Mouse (Mus musculus): ENCODE data around the gene R3hdm2. TPM values are rescaled to one million over a fixed set of nuclear protein-coding genes. Genes with fewer than 3 reads are reported as not detected.

R3hdm2 gene
- polyA plus RNA-seq, 1 experiment from 2014 or later = 19.0 TPM

DNA sequence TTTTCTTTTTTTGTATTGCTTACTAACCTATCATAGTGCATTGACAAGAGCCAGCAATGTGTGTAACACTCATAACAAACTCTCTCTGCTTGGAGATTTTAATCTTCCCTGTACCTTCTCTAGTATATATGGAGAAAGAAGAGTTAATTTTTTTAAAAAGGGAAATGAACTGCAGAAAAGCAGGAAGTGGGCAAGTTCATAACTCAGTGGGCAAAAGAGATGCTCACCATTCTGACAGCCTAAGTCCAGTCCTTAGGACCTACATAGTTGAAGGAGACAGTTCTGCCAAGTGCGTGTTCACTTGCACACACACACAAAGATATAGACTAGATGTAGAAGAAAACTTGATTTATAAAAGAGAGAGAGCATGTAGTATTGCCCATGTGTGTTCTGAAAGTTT, 47.9 kb downstream of the R3hdm2 start:
- 71% methylated on average over 1 of the region's 1 CpGs for WGBS (ENCODE audit: insufficient replicate concordance)
- no peak overlapping the region for H3K27ac ChIP-seq

DNA sequence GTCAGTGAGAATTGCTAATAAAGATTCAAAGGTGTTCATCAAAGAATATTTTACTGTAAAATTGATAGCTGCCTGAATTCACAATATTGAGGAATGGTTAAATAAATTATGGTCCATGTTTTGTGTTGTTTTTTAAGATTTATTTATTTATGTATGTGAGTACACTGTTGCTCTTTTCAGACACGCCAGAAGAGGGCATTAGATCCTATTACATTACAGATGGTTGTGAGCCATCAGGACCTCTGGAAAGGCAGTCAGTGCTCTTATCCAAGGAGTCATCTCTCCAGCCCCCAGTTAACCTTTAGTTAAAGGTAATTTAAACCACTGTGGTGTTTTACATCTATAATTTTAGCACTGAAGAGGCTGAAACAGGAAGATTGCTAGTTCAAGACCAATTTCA, 49.4 kb downstream of the R3hdm2 start:
- Histone ChIP-seq H3K4me1 (peaks cover 27% of the 10 kb centered on the region), H3K36me3 (peaks cover 13% of the 10 kb centered on the region; the same call in 1 of the 2 replicates), H3K4me2 (no peak overlapping the region), H3K27ac (no peak overlapping the region), H3K4me3 (no peak overlapping the region), H3K9me3 (replicated peaks) (no peaks in the 10 kb centered on the region), H3K27me3 (replicated peaks) (no peaks in the 10 kb centered on the region), H3K9ac (no peak overlapping the region)
- ATAC-seq = no peak
- 56% methylated on average over 1 of the region's 1 CpGs for WGBS (ENCODE audit: insufficient replicate concordance)

More for the DNA sequence above, 47.9 kb downstream of the R3hdm2 start:
- Histone ChIP-seq H3K4me1 (peaks cover 27% of the 10 kb centered on the region), H3K9me3 (replicated peaks) (no peaks in the 10 kb centered on the region), H3K36me3 (peaks cover 13% of the 10 kb centered on the region; the same call in 1 of the 2 replicates), H3K9ac (no peak overlapping the region), H3K4me3 (no peak overlapping the region), H3K27me3 (replicated peaks) (no peaks in the 10 kb centered on the region), H3K4me2 (no peak overlapping the region)
- no peak for ATAC-seq

DNA sequence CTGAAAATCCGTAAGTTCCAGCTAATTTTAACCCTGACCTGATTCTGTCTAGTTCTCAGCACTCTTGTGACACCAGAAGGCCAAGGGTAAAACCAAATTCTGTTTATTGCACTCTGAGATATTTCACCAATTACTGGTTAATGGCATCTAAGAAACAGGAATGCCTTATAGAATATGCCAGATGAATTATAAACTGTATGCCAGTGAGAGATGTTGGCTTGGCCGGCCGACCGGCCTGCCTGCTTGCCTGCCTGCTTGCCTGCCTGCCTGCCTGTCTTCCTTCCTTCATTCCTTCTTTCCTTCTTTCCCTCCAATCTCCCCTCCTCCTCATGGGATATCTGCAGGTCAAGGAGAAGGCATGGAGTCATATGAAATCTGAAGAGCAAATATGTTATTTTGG, 52.3 kb downstream of the R3hdm2 start:
- H3K9me3 ChIP-seq (replicated peaks) = no peaks in the 10 kb centered on the region
- no peak for ATAC-seq
- no peak overlapping the region for H3K4me2 ChIP-seq
- no peak overlapping the region for H3K9ac ChIP-seq
- H3K4me3 ChIP-seq = no peak overlapping the region
- H3K4me1 ChIP-seq = peaks cover 13% of the 10 kb centered on the region; the same call in 1 of the 2 replicates
- H3K27me3 ChIP-seq (replicated peaks) = no peaks in the 10 kb centered on the region
- WGBS (ENCODE audit: insufficient replicate concordance) = 85% methylated on average over 4 of the region's 4 CpGs
- H3K36me3 ChIP-seq = peaks cover 16% of the 10 kb centered on the region; the same call in 1 of the 2 replicates
- H3K27ac ChIP-seq = no peak overlapping the region

DNA sequence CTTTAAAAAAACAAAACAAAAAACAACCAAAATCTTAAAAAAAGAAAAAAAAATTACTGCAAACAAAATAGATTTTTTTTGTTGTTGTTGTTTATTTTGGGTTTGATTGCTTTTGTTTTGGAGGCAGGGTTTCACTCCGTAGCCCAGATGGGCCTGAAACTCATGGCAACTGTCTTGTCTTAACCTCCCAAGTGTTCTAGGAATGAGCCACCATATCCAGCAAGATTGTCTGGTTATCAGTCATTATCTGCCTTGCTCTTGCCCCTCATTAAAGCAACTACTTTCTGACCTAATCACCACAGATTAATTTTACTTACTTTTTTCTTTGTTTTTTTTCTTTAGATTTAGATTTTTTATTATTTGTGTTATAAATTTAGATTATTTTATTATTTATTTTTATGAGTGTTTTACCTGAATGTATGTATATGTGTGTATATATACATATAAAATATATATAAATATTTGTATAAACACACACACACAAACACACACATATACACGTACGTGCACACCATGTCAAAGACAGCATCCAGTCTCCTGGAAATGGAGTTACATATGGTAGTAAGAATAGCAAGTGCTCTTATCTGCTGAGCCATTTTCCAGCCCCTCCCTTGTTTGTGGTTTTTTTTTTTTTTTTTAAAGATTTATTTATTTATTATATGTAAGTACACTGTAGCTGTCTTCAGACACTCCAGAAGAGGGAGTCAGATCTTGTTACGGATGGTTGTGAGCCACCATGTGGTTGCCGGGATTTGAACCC, 57.4 kb downstream of the R3hdm2 start:
- H3K9me3 ChIP-seq (replicated peaks) = no peaks in the 10 kb centered on the region
- 43% methylated on average over 5 of the region's 5 CpGs for WGBS (ENCODE audit: insufficient replicate concordance)
- H3K4me3 ChIP-seq = no peak overlapping the region
- peaks cover 37% of the 10 kb centered on the region for H3K4me1 ChIP-seq
- H3K27ac ChIP-seq = no peak overlapping the region
- peak; percentile 80 for ATAC-seq
- H3K27me3 ChIP-seq (replicated peaks) = no peaks in the 10 kb centered on the region
- 0 out of 2 replicates have a peak, but pooled peaks cover 3% of the 10 kb centered on the region for H3K36me3 ChIP-seq
- no peak overlapping the region for H3K4me2 ChIP-seq
- no peak overlapping the region for H3K9ac ChIP-seq

DNA sequence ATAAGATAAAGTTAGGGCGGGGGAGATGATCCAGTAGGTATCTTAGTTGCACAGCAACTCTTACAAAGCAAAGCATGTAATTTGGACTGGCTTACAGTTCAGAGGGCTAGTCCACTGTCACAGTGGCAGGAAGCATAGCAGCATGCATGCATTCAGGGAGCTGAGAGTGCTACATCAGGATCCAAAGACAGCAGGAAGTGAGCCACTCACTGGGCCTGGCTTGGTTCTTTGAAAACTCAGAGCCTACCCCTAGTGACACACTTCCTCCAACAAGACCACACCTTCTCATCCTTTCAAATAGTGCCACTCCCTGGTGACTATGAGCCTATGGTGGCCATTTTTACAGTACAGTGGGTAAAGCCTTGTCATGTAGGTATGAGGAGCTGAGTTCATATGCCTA, 73.6 kb downstream of the R3hdm2 start:
- no peak overlapping the region for H3K4me3 ChIP-seq
- no peaks in the 10 kb centered on the region for H3K9me3 ChIP-seq (replicated peaks)
- no peak overlapping the region for H3K9ac ChIP-seq
- H3K27me3 ChIP-seq (replicated peaks) = no peaks in the 10 kb centered on the region
- no peak overlapping the region for H3K4me2 ChIP-seq
- no peak overlapping the region for H3K27ac ChIP-seq
- 78% methylated on average over 1 of the region's 1 CpGs for WGBS (ENCODE audit: insufficient replicate concordance)
- no peak for ATAC-seq
- peaks cover 68% of the 10 kb centered on the region for H3K36me3 ChIP-seq
- no peaks in the 10 kb centered on the region for H3K4me1 ChIP-seq

DNA sequence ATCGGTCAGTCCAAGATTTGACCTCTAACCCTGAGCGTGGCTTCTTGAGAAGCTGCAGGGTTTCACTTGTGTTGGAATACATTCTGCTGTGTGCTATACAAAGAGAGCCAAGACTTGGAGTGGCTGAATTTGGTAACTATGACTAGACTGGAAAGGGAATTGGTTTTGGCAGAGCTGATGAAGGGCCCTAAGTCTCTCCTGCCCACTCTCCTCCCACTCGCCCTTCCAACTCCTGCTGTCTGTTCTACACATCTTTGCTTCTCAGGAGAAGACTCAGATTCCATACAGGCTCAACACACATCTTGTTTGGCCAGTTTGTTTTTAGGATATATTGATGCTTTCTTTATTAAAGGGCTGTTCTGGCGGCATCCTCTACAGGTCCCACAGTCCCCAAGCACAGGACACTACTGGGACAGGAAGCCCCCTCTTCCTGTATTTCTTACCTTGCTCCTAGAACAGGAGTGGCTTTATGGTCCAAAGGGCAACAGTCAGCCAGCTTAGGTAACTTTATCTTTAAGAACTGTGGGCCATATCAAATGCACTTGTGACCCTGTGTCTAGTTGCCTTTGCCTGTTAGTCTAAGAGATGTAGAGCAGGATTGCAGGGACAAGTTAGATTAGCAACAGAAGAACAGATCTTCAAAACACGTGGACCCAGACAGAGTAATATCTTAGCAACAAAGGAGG, 82.4 kb downstream of the R3hdm2 start:
- H3K27ac ChIP-seq = no peak overlapping the region
- H3K4me3 ChIP-seq = no peak overlapping the region
- WGBS (ENCODE audit: insufficient replicate concordance) = 77% methylated on average over 5 of the region's 5 CpGs
- no peaks in the 10 kb centered on the region for H3K27me3 ChIP-seq (replicated peaks)
- ATAC-seq = no peak
- no peak overlapping the region for H3K4me2 ChIP-seq
- H3K9ac ChIP-seq = no peak overlapping the region
- no peaks in the 10 kb centered on the region for H3K4me1 ChIP-seq
- H3K9me3 ChIP-seq (replicated peaks) = no peaks in the 10 kb centered on the region
- H3K36me3 ChIP-seq = peaks cover 75% of the 10 kb centered on the region

DNA sequence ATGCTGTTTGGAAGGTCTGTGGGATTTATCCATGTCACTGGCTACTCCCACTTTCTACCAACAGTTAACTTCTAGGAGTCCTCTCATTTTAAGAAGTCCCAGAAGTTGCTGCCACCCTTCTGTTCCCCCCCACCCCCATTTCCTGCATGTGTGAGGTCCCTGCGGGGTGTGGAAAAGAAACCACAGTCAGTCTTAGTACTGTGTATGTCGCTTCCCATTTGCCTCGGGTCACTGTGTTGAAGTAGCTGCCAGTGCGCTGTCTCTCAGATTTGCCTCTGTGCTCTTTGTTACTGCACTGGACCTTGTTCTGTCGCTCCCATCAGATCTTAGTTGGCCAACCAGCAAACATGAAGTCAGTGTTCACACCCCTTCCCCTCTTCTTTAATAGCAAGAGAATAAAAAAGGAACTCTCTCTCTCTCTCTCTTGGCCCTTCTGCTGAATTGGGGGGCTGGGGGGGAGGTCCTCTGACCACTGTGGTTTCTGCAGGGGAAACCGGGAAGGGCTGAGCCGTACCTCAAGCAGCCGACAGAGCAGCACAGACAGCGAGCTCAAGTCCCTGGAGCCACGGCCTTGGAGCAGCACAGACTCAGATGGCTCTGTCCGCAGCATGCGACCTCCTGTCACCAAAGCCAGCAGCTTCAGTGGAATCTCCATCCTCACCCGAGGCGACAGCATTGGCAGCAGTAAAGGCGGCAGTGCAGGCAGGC, 91.3 kb downstream of the R3hdm2 start:
- Histone ChIP-seq H3K36me3 (peaks cover 56% of the 10 kb centered on the region), H3K27me3 (replicated peaks) (no peaks in the 10 kb centered on the region), H3K9ac (no peak overlapping the region), H3K27ac (no peak overlapping the region), H3K4me3 (no peak overlapping the region), H3K9me3 (replicated peaks) (no peaks in the 10 kb centered on the region), H3K4me2 (peak overlapping the region; percentile 1; the same call in 1 of the 2 replicates), H3K4me1 (peaks cover 13% of the 10 kb centered on the region)
- ATAC-seq = no peak
- whole genome bisulfite sequencing (ENCODE audit: insufficient replicate concordance) = 27% methylated on average over 15 of the region's 15 CpGs

DNA sequence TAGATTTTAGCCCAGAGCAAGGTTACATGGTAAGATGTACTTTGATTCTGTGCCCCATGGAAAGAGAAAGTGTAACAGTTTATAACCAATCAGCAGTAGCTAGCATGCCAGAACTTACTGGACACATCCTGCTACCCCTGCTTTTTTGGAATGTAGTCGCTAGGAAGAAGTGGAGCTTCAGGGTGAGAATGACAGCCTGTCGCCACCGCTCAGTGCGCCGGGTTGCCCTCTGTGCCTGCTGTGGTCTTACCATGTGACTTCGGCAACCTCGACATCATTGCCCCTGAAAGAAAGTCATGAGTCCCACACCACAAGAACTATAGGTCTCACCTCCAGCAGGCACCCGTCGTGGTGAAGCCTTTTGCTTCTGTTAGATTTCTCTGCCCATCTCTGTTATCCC, 92.6 kb downstream of the R3hdm2 start:
- H3K9me3 ChIP-seq (replicated peaks) = no peaks in the 10 kb centered on the region
- peaks cover 66% of the 10 kb centered on the region for H3K36me3 ChIP-seq
- no peak overlapping the region for H3K9ac ChIP-seq
- H3K4me2 ChIP-seq = no peak overlapping the region
- H3K27me3 ChIP-seq (replicated peaks) = no peaks in the 10 kb centered on the region
- no peak for ATAC-seq
- H3K4me3 ChIP-seq = no peak overlapping the region
- 72% methylated on average over 9 of the region's 9 CpGs for WGBS (ENCODE audit: insufficient replicate concordance)
- no peak overlapping the region for H3K27ac ChIP-seq
- peaks cover 13% of the 10 kb centered on the region for H3K4me1 ChIP-seq

DNA sequence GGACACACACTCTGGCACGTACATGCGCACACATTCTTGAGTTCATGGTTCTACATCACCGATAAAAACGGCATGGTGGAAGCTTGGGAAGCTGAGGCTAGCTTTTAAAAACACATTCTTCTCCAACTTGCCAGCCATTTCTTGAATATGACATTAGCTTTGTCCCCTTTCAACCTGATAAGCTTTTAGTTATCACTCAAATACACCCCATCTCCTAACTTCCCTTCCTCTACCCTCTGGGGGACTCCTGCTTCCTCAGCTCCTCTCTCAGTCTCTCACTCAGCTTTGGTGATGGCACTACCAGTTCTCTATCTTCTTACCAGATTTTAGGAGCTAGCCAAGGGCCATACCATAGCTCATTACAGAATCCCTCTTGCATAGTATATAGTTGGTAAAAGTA, 95.0 kb downstream of the R3hdm2 start:
- peaks cover 66% of the 10 kb centered on the region for H3K36me3 ChIP-seq
- no peak overlapping the region for H3K4me3 ChIP-seq
- no peak for ATAC-seq
- H3K27ac ChIP-seq = no peak overlapping the region
- peaks cover 13% of the 10 kb centered on the region for H3K4me1 ChIP-seq
- H3K9ac ChIP-seq = no peak overlapping the region
- no peaks in the 10 kb centered on the region for H3K27me3 ChIP-seq (replicated peaks)
- H3K9me3 ChIP-seq (replicated peaks) = no peaks in the 10 kb centered on the region
- 92% methylated on average over 4 of the region's 4 CpGs for WGBS (ENCODE audit: insufficient replicate concordance)
- H3K4me2 ChIP-seq = no peak overlapping the region

DNA sequence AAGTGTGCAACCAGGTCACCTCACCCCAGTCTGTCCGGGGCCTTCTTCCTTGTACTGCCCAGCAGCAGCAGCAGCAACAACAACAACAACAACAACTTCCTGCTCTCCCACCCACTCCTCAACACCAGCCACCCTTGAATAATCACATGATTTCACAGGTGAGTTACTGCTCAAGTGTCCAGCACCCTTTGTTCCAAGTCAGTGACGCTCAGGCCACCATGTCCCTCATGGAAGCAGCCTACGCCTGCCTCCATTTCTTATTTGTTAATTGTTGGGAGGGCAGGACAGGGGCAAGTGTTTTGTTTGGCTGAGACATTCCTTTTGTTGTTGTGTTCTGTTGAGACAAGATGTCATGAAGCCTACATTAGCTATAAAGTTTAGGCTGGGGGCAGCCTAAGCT, 96.4 kb downstream of the R3hdm2 start:
- peaks cover 6% of the 10 kb centered on the region; the same call in 1 of the 2 replicates for H3K4me1 ChIP-seq
- no peaks in the 10 kb centered on the region for H3K27me3 ChIP-seq (replicated peaks)
- peaks cover 74% of the 10 kb centered on the region for H3K36me3 ChIP-seq
- no peak overlapping the region for H3K4me2 ChIP-seq
- no peaks in the 10 kb centered on the region for H3K9me3 ChIP-seq (replicated peaks)
- H3K27ac ChIP-seq = no peak overlapping the region
- H3K9ac ChIP-seq = no peak overlapping the region
- H3K4me3 ChIP-seq = no peak overlapping the region
- no peak for ATAC-seq
- WGBS (ENCODE audit: insufficient replicate concordance) = 89% methylated on average over 3 of the region's 3 CpGs

DNA sequence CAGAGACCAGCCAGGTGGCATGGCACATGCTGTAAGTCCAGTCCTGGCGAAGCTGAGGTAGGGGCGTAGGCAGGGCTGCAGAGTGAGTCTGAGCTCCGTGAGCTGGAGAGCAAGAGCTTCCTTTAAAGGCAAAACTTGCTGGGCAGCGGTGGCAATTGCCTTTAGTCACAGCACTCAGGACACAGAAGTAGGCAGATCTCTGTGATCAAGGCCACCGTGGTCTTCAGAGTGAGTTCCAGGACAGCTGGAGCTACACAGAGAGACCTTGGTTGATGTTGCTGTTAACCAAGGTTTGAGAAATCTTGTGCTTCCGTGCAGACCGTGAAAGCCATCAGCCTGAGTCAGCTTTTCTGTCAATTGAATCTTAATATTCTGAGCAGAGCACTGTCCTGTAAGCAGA, 97.2 kb downstream of the R3hdm2 start:
- H3K9me3 ChIP-seq (replicated peaks) = no peaks in the 10 kb centered on the region
- H3K4me2 ChIP-seq = no peak overlapping the region
- peaks cover 71% of the 10 kb centered on the region for H3K36me3 ChIP-seq
- ATAC-seq = no peak
- H3K4me1 ChIP-seq = no peaks in the 10 kb centered on the region
- 77% methylated on average over 7 of the region's 7 CpGs for WGBS (ENCODE audit: insufficient replicate concordance)
- no peak overlapping the region for H3K27ac ChIP-seq
- H3K27me3 ChIP-seq (replicated peaks) = no peaks in the 10 kb centered on the region
- no peak overlapping the region for H3K9ac ChIP-seq
- no peak overlapping the region for H3K4me3 ChIP-seq

DNA sequence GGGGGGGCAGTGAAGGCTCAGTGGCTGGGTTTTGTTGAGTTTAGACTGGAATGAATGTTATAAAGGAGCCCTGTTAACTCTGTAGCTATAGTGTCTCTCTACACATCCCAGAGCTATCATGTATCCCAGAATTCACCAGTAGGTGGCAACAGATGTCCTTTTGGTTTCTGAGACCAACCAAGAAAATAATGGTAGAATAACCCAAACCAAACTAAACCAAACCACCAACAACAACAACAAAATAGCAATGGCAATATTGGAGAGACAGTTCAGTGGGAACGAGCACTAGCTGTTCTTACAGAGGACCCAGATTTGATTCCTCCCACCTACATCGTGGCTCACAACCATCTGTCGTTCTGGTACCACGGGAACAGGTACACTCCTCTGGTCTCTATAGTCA, 99.0 kb downstream of the R3hdm2 start:
- Histone ChIP-seq H3K27me3 (replicated peaks) (no peaks in the 10 kb centered on the region), H3K36me3 (peaks cover 67% of the 10 kb centered on the region), H3K4me1 (no peaks in the 10 kb centered on the region), H3K4me3 (no peak overlapping the region), H3K27ac (no peak overlapping the region), H3K9ac (no peak overlapping the region), H3K9me3 (replicated peaks) (no peaks in the 10 kb centered on the region), H3K4me2 (no peak overlapping the region)
- 91% methylated on average over 4 of the region's 4 CpGs for WGBS (ENCODE audit: insufficient replicate concordance)
- ATAC-seq = no peak

Data from liver, embryonic 12.5 days (tissue).